Mouse (Mus musculus) limb, embryonic 11.5 days (tissue): ENCODE measurements at regions not wholly inside any gene's neighbourhood (a gene's known extent, or its start where the extent isn't known, plus 50 kb on each side); places are given as distances from the start of the nearest gene placed in this dataset.

ENCODE experiments used
- ATAC-seq: fragments of 200-750 bp; cut with Nextera tagmentation; 2 replicates; pipeline ENCODE4 v1.8.0; 2017; ENCODE audit warnings: low read depth; ENCODE audit not compliant: insufficient number of reproducible peaks, low FRiP score, low TSS enrichment
- DNase-seq: peaks from one replicate; pipeline ENCODE4 v3.0.0-alpha.2; 2015; ENCODE audit warnings: low spot score
- H3K27ac ChIP-seq: fragments of 300-500 bp; sonication (generic); replicated peaks from 2 replicates; pipeline ENCODE4 v1.5.1; 2014; ENCODE audit warnings: low read depth, mild to moderate bottlenecking, low read length
- H3K27me3 ChIP-seq: fragments of 300-500 bp; sonication (generic); 2 replicates; pipeline ENCODE4 v1.6.1; 2014; ENCODE audit warnings: mild to moderate bottlenecking, low read length, mixed read lengths; ENCODE audit not compliant: control insufficient read depth, insufficient read depth
- H3K36me3 ChIP-seq: fragments of 300-500 bp; sonication (generic); 2 replicates; pipeline ENCODE4 v1.6.1; 2014; ENCODE audit warnings: mild to moderate bottlenecking, low read length, moderate library complexity, mixed read lengths; ENCODE audit not compliant: control insufficient read depth, insufficient read depth
- H3K4me1 ChIP-seq: fragments of 300-500 bp; sonication (generic); 2 replicates; pipeline ENCODE4 v1.6.1; 2014; ENCODE audit warnings: low read length, mixed read lengths; ENCODE audit not compliant: control insufficient read depth, insufficient read depth
- H3K4me2 ChIP-seq: fragments of 300-500 bp; sonication (generic); 2 replicates; pipeline ENCODE4 v1.6.1; 2014; ENCODE audit warnings: low read depth, mild to moderate bottlenecking, moderate library complexity; ENCODE audit not compliant: severe bottlenecking
- H3K4me3 ChIP-seq: fragments of 300-500 bp; sonication (generic); 2 replicates; pipeline ENCODE4 v1.5.1; 2014; ENCODE audit warnings: low read depth, low read length
- H3K9ac ChIP-seq: fragments of 300-500 bp; sonication (generic); 2 replicates; pipeline ENCODE4 v1.6.1; 2014; ENCODE audit warnings: mild to moderate bottlenecking, low read length
- H3K9me3 ChIP-seq: fragments of 300-500 bp; sonication (generic); 2 replicates; pipeline ENCODE4 v1.6.1; 2016; ENCODE audit warnings: low read length; ENCODE audit not compliant: control insufficient read depth
- WGBS: fragments of 180-500 bp; shearing (Covaris S2); extraction: QIAGEN DNeasy Blood & Tissue Kit; methylation state at CpG from one replicate; pipeline ENCODE4 v1.1.7; 2014; 5-methylcytosine and 5-hydroxymethylcytosine counted together

DNA sequence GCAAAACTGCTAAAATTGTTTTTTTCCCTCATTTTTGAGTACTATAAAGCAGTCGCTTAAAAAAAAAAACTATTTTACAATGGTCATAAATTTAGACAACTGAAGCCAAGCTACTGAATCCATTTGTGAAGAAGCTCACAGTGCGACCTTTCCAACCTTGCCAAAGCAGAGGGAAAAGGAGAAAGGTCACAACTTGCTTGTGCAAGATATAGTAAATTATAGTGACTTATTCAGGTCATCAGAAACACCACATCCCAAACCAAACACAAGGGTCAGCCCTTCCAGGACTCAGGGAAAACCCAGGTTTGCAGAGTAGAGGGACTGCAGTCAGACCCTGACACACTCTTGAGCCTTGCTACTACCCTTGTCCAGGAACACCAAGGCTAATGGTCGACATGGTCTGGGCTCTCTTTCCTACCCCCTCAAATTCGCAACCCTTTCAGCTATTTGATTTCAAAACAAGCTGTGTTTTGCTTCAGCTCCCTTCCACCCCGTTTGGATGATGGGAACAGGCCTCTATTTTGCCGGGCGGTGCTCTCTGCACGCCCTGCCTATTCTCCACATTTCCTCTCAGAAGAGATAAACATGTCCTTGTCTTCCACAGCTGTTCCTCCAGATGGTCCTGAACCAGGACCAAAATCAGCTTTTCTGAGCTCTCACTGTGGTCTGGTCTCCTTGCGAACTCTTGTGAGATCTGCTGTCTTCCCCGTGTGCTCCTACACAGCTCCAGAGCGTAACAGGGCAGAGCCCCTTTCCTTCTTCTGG is 93.5 kb upstream of the Kcnk2 start:
- Histone ChIP-seq H3K4me2 (no peak overlapping the region), H3K36me3 (no peaks in the 10 kb centered on the region), H3K27me3 (no peaks in the 10 kb centered on the region), H3K9ac (no peak overlapping the region), H3K4me3 (no peak overlapping the region), H3K9me3 (no peaks in the 10 kb centered on the region), H3K4me1 (no peaks in the 10 kb centered on the region), H3K27ac (no peak overlapping the region)
- DNase-seq (no peak), ATAC-seq (no peak)
- WGBS, result 85% methylated on average over 11 of the region's 11 CpGs

DNA sequence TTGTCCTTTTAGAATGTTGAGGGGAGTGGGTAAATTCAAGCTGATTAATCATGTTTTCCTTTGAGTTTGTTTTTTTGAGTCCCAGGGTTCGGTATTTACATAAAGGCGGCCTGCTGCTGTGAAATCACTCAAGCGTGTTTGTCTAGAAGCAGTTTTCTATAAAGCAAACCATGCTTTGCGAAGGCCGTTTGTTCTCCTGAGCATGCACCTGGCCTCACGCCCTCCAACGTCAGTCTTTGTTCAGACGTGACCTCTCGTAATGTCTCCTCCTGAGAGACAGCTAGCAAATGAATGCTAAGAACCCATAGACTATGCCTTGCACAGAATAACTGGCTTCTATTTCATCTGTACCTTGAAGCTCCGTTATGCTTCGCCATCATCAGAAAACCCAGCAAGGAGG is 92.8 kb upstream of the Kcnk2 start:
- H3K4me1 ChIP-seq, result no peaks in the 10 kb centered on the region
- no peaks in the 10 kb centered on the region for H3K9me3 ChIP-seq
- no peak overlapping the region for H3K4me3 ChIP-seq
- H3K36me3 ChIP-seq, result no peaks in the 10 kb centered on the region
- H3K9ac ChIP-seq, result no peak overlapping the region
- no peaks in the 10 kb centered on the region for H3K27me3 ChIP-seq
- DNase-seq (no peak), ATAC-seq (no peak)
- H3K4me2 ChIP-seq, result no peak overlapping the region
- 75% methylated on average over 11 of the region's 11 CpGs for WGBS
- no peak overlapping the region for H3K27ac ChIP-seq

DNA sequence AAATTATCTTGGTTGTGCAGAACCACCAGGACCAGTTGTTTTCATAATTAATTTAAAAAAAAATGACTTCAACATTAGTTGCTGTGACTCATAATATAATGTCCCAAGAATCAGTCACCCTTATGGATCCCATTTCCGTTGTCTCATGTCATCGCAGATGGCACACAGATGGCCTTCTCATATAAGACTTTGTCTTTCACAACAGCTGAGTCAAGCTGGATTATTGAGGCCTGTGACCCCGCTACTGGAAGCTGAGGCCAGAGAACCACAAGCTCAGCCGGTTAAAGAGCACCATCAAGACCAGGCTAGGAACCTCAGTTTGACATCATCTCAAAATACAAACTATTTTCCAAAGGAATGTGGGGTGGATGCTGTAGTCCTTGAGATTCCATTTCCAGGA is 83.3 kb upstream of the Kcnk2 start:
- H3K9me3 ChIP-seq, result no peaks in the 10 kb centered on the region
- ATAC-seq, result no peak

DNA sequence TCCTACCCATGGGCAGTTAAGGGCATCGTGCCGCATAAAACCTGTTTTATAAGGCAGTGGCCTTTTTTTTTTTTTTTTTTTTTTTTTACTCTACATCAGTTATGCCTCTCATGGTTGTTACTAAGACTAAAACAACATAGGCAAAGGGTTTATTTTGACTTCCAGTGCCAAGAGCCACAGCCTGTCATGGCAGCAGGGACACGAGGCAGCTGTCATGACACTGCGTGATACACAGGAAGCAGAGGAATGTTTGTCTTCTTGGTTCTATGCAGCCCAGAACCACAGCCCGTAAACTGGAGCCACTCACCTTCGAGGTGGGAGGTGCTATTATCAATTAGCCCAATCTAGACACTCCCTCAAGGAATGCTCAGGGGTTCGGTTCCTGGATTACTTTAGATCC is 81.3 kb upstream of the Kcnk2 start:
- Histone ChIP-seq H3K36me3 (no peaks in the 10 kb centered on the region), H3K4me2 (no peak overlapping the region), H3K4me1 (no peaks in the 10 kb centered on the region), H3K9ac (no peak overlapping the region), H3K9me3 (no peaks in the 10 kb centered on the region), H3K27ac (no peak overlapping the region), H3K27me3 (no peaks in the 10 kb centered on the region), H3K4me3 (no peak overlapping the region)
- 90% methylated on average over 7 of the region's 7 CpGs for WGBS
- no peak for ATAC-seq
- no peak for DNase-seq

More for the DNA sequence above, 83.3 kb upstream of the Kcnk2 start:
- H3K9ac ChIP-seq, result no peak overlapping the region
- H3K27ac ChIP-seq, result no peak overlapping the region
- no peaks in the 10 kb centered on the region for H3K4me1 ChIP-seq
- no peak overlapping the region for H3K4me3 ChIP-seq
- H3K4me2 ChIP-seq, result no peak overlapping the region
- no peaks in the 10 kb centered on the region for H3K27me3 ChIP-seq
- DNase-seq, result no peak
- WGBS, result 95% methylated on average over 4 of the region's 4 CpGs
- H3K36me3 ChIP-seq, result no peaks in the 10 kb centered on the region

DNA sequence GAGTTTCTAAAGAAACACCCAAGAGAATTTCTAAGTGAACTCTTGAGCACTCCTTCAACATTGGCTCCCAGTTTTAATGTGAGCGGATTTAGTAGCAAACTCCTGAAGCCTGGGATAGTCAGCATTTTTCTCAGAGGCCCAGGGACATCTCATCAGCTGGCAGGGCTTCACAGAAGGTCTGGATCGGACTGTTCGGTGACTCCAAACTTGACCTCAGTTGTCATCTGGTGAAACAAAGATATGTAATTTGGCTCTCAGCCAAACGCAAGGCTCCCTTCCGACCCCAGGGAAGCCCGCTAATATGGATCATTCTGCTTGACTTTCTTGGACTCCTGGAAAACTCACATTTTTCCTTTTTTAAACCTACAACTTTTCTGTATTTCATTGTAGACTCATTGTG is 76.0 kb upstream of the Kcnk2 start:
- Histone ChIP-seq H3K36me3 (no peaks in the 10 kb centered on the region), H3K27ac (no peak overlapping the region), H3K4me3 (no peak overlapping the region), H3K9ac (no peak overlapping the region), H3K27me3 (no peaks in the 10 kb centered on the region), H3K9me3 (no peaks in the 10 kb centered on the region), H3K4me1 (no peaks in the 10 kb centered on the region), H3K4me2 (no peak overlapping the region)
- whole genome bisulfite sequencing, result 81% methylated on average over 6 of the region's 6 CpGs
- no peak for ATAC-seq
- no peak for DNase-seq

DNA sequence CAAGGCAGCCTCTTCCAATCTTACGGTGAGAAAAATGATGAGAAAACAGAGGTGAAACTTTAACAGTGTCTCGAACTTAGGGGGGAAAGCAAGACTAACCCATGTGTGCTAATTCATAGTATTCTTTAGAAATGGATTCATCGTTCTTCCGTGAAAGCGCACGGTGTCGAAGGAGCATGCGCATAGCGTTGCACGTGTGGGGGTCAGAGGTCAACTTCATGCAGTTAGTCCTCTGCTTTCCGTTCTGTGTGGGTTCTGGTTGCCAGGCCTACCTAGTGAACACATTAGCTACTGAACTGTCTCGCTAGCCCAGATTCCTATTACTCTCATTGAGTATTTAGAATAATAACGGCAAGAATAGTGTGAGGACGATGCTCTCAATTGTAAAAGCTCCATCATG is 74.7 kb upstream of the Kcnk2 start:
- Histone ChIP-seq H3K4me1 (no peaks in the 10 kb centered on the region), H3K27ac (no peak overlapping the region), H3K9me3 (no peaks in the 10 kb centered on the region), H3K9ac (no peak overlapping the region), H3K36me3 (no peaks in the 10 kb centered on the region), H3K4me3 (no peak overlapping the region), H3K4me2 (no peak overlapping the region), H3K27me3 (no peaks in the 10 kb centered on the region)
- WGBS, result 93% methylated on average over 14 of the region's 14 CpGs
- ATAC-seq (no peak), DNase-seq (no peak)

DNA sequence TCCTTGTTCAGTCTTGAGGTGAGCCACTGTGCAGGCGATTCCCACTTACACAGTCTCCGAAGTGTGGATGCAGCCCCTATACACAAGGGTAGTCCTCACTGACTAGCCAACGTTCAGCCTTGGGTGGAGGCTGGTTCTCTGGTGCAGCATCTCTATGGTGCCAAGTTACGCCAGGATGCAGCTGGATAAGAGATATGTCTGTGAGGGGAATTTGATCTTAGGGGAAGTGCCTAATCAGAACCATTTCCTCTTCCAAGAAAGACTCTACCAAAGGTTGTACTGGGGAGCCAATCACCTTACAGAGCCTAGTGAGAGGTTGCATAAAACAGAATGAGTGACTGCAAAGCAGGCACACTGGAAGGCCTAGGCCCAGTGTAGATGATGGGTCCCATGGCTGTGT is 71.0 kb upstream of the Kcnk2 start:
- Histone ChIP-seq H3K36me3 (no peaks in the 10 kb centered on the region), H3K9ac (no peak overlapping the region), H3K4me2 (no peak overlapping the region), H3K4me1 (no peaks in the 10 kb centered on the region), H3K27me3 (no peaks in the 10 kb centered on the region), H3K4me3 (no peak overlapping the region), H3K9me3 (no peaks in the 10 kb centered on the region), H3K27ac (no peak overlapping the region)
- no peak for DNase-seq
- ATAC-seq, result no peak
- WGBS, result 86% methylated on average over 4 of the region's 4 CpGs

DNA sequence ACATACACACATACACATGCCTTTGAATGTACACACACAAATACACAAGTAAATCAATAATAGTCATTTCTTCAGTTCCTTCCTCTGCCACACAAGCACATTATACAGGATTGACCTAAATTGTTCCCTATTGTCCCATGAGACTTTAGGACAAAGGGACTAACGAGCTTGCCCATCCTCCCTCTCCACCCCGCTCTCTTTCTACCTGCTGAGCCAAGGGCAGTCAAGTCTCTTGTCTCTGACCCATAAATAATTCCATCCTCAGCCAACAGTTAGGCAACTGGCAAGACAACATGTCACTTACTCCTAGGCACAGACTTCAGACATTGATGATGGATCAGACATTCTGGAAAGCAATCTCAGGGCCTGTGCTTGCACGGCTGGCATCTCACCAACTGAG is 56.3 kb upstream of the Kcnk2 start:
- Histone ChIP-seq H3K27ac (no peak overlapping the region), H3K4me2 (no peak overlapping the region), H3K27me3 (no peaks in the 10 kb centered on the region), H3K4me1 (no peaks in the 10 kb centered on the region), H3K9ac (no peak overlapping the region), H3K36me3 (no peaks in the 10 kb centered on the region), H3K4me3 (no peak overlapping the region), H3K9me3 (no peaks in the 10 kb centered on the region)
- no peak for ATAC-seq
- no peak for DNase-seq
- 81% methylated on average over 3 of the region's 3 CpGs for WGBS
